Mouse (Mus musculus) heart, embryonic 10.5 days (tissue): ENCODE results near the gene Babam2. TPM values are rescaled to one million over a fixed set of nuclear protein-coding genes. Genes with fewer than 3 reads are reported as not detected.

ENCODE experiments used
- DNase-seq: peaks from one replicate; pipeline ENCODE4 v3.0.0-alpha.2; 2017; ENCODE audit warnings: low spot score
- H3K27ac ChIP-seq: fragments of 300-500 bp; sonication (generic); 2 replicates; pipeline ENCODE4 v1.5.1; 2016; ENCODE audit warnings: mild to moderate bottlenecking
- H3K27me3 ChIP-seq: fragments of 300-500 bp; sonication (generic); 2 replicates; pipeline ENCODE4 v1.6.1; 2016; ENCODE audit warnings: mild to moderate bottlenecking; ENCODE audit not compliant: poor library complexity, insufficient read depth, severe bottlenecking
- H3K36me3 ChIP-seq: fragments of 300-500 bp; sonication (generic); 2 replicates; pipeline ENCODE4 v1.6.1; 2016; ENCODE audit warnings: mild to moderate bottlenecking, moderate library complexity
- H3K4me1 ChIP-seq: fragments of 300-500 bp; sonication (generic); 2 replicates; pipeline ENCODE4 v1.6.1; 2016; ENCODE audit warnings: mild to moderate bottlenecking
- H3K4me3 ChIP-seq: fragments of 300-500 bp; sonication (generic); 2 replicates; pipeline ENCODE4 v1.5.1; 2016; ENCODE audit warnings: mild to moderate bottlenecking, moderate library complexity
- H3K9me3 ChIP-seq: fragments of 300-500 bp; sonication (generic); 2 replicates; pipeline ENCODE4 v1.6.1; 2016; ENCODE audit warnings: mild to moderate bottlenecking, moderate library complexity
- WGBS: fragments of 180-500 bp; shearing (Covaris S2); methylation state at CpG from one replicate; pipeline ENCODE4 v1.1.7; 2016; 5-methylcytosine and 5-hydroxymethylcytosine counted together
- polyA plus RNA-seq: library from polyadenylated mRNA; unstranded; fragments of >200 nt; fragmentation: Nextera tagmentation; extraction: Ambion mirVana; gene quantifications from 2 replicates; pipeline ENCODE4 v1.2.1, GENCODE M21; 2016

Babam2 gene
- polyA plus RNA-seq, 1 experiment from 2014 or later = 43.6 TPM

GRCm38 (mm10) chr5:31918566-31918965 lies 221.1 kb downstream of the Babam2 start:
- 81% methylated on average over 4 of the region's 4 CpGs for WGBS
- no peak overlapping the region for H3K4me3 ChIP-seq
- no peak for DNase-seq
- no peaks in the 10 kb centered on the region for H3K9me3 ChIP-seq
- H3K4me1 ChIP-seq = no peaks in the 10 kb centered on the region
- no peaks in the 10 kb centered on the region for H3K27me3 ChIP-seq
- H3K27ac ChIP-seq = no peak overlapping the region
- no peaks in the 10 kb centered on the region for H3K36me3 ChIP-seq

- H3K36me3 ChIP-seq = no peaks in the 10 kb centered on the region
- no peak for DNase-seq
- no peaks in the 10 kb centered on the region for H3K4me1 ChIP-seq
- H3K9me3 ChIP-seq = no peaks in the 10 kb centered on the region
- no peak overlapping the region for H3K4me3 ChIP-seq
- H3K27ac ChIP-seq = no peak overlapping the region
- H3K27me3 ChIP-seq = no peaks in the 10 kb centered on the region
These were observed 222.6 kb downstream of the Babam2 start for GRCm38 (mm10) chr5:31920129-31920528.

- DNase-seq = no peak
- H3K27me3 ChIP-seq = no peaks in the 10 kb centered on the region
- H3K9me3 ChIP-seq = no peaks in the 10 kb centered on the region
- no peak overlapping the region for H3K4me3 ChIP-seq
- no peaks in the 10 kb centered on the region for H3K4me1 ChIP-seq
- H3K27ac ChIP-seq = 0 out of 2 replicates have a peak overlapping the region, but pooled peaks have one; percentile 56
- WGBS = 63% methylated on average over 1 of the region's 1 CpGs
- no peaks in the 10 kb centered on the region for H3K36me3 ChIP-seq
These were observed 223.4 kb downstream of the Babam2 start for GRCm38 (mm10) chr5:31920890-31921289.

GRCm38 (mm10) chr5:31924075-31924474 lies 226.6 kb downstream of the Babam2 start:
- no peak for DNase-seq

GRCm38 (mm10) chr5:31926551-31926950 lies 229.1 kb downstream of the Babam2 start:
- no peaks in the 10 kb centered on the region for H3K36me3 ChIP-seq
- H3K27me3 ChIP-seq = no peaks in the 10 kb centered on the region
- H3K4me3 ChIP-seq = no peak overlapping the region
- no peak for DNase-seq
- peaks cover 13% of the 10 kb centered on the region; the same call in 1 of the 2 replicates for H3K4me1 ChIP-seq
- no peak overlapping the region for H3K27ac ChIP-seq
- H3K9me3 ChIP-seq = no peaks in the 10 kb centered on the region
- WGBS = 83% methylated on average over 1 of the region's 1 CpGs

More at GRCm38 (mm10) chr5:31924075-31924474, 226.6 kb downstream of the Babam2 start:
- H3K9me3 ChIP-seq = no peaks in the 10 kb centered on the region
- H3K4me1 ChIP-seq = no peaks in the 10 kb centered on the region
- H3K27ac ChIP-seq = no peak overlapping the region
- no peaks in the 10 kb centered on the region for H3K36me3 ChIP-seq
- no peak overlapping the region for H3K4me3 ChIP-seq
- H3K27me3 ChIP-seq = no peaks in the 10 kb centered on the region

GRCm38 (mm10) chr5:31929007-31929406 lies 231.5 kb downstream of the Babam2 start:
- no peak overlapping the region for H3K4me3 ChIP-seq
- H3K27ac ChIP-seq = no peak overlapping the region
- H3K9me3 ChIP-seq = no peaks in the 10 kb centered on the region
- H3K27me3 ChIP-seq = no peaks in the 10 kb centered on the region
- 79% methylated on average over 7 of the region's 7 CpGs for WGBS
- no peak for DNase-seq
- peaks cover 27% of the 10 kb centered on the region; the same call in 1 of the 2 replicates for H3K4me1 ChIP-seq
- no peaks in the 10 kb centered on the region for H3K36me3 ChIP-seq

- 66% methylated on average over 8 of the region's 8 CpGs for WGBS
- peak overlapping the region; percentile 49; the same call in 1 of the 2 replicates for H3K27ac ChIP-seq
- H3K36me3 ChIP-seq = no peaks in the 10 kb centered on the region
- H3K27me3 ChIP-seq = no peaks in the 10 kb centered on the region
- peak; percentile 70 for DNase-seq
- no peaks in the 10 kb centered on the region for H3K9me3 ChIP-seq
- no peak overlapping the region for H3K4me3 ChIP-seq
- peaks cover 32% of the 10 kb centered on the region; the same call in 1 of the 2 replicates for H3K4me1 ChIP-seq
These were observed 233.7 kb downstream of the Babam2 start for GRCm38 (mm10) chr5:31931127-31931625.

GRCm38 (mm10) chr5:31931637-31932036 lies 234.2 kb downstream of the Babam2 start:
- WGBS = 92% methylated on average over 1 of the region's 1 CpGs
- no peaks in the 10 kb centered on the region for H3K27me3 ChIP-seq
- H3K9me3 ChIP-seq = no peaks in the 10 kb centered on the region
- DNase-seq = no peak
- H3K36me3 ChIP-seq = no peaks in the 10 kb centered on the region
- peaks cover 32% of the 10 kb centered on the region; the same call in 1 of the 2 replicates for H3K4me1 ChIP-seq
- peak overlapping the region; percentile 49; the same call in 1 of the 2 replicates for H3K27ac ChIP-seq
- no peak overlapping the region for H3K4me3 ChIP-seq

GRCm38 (mm10) chr5:31933296-31933695 lies 235.8 kb downstream of the Babam2 start:
- peaks cover 32% of the 10 kb centered on the region; the same call in 1 of the 2 replicates for H3K4me1 ChIP-seq
- H3K27ac ChIP-seq = no peak overlapping the region
- no peaks in the 10 kb centered on the region for H3K27me3 ChIP-seq
- no peaks in the 10 kb centered on the region for H3K36me3 ChIP-seq
- WGBS = 44% methylated on average over 6 of the region's 6 CpGs
- H3K9me3 ChIP-seq = no peaks in the 10 kb centered on the region
- DNase-seq = no peak
- H3K4me3 ChIP-seq = no peak overlapping the region

- H3K27ac ChIP-seq = no peak overlapping the region
- H3K36me3 ChIP-seq = no peaks in the 10 kb centered on the region
- no peak overlapping the region for H3K4me3 ChIP-seq
- peaks cover 32% of the 10 kb centered on the region; the same call in 1 of the 2 replicates for H3K4me1 ChIP-seq
- H3K9me3 ChIP-seq = no peaks in the 10 kb centered on the region
- 69% methylated on average over 3 of the region's 3 CpGs for WGBS
- no peak for DNase-seq
- no peaks in the 10 kb centered on the region for H3K27me3 ChIP-seq
These were observed 236.9 kb downstream of the Babam2 start for GRCm38 (mm10) chr5:31934397-31934796.

GRCm38 (mm10) chr5:31935936-31936335 lies 238.5 kb downstream of the Babam2 start:
- Histone ChIP-seq H3K27ac (no peak overlapping the region), H3K36me3 (no peaks in the 10 kb centered on the region), H3K27me3 (no peaks in the 10 kb centered on the region), H3K4me1 (peaks cover 25% of the 10 kb centered on the region; the same call in 1 of the 2 replicates), H3K4me3 (no peak overlapping the region), H3K9me3 (no peaks in the 10 kb centered on the region)
- 84% methylated on average over 3 of the region's 3 CpGs for WGBS
- no peak for DNase-seq

GRCm38 (mm10) chr5:31936523-31936922 lies 239.0 kb downstream of the Babam2 start:
- no peak for DNase-seq
- WGBS = 66% methylated on average over 3 of the region's 3 CpGs
- H3K27ac ChIP-seq = no peak overlapping the region
- no peaks in the 10 kb centered on the region for H3K36me3 ChIP-seq
- no peaks in the 10 kb centered on the region for H3K9me3 ChIP-seq
- H3K4me3 ChIP-seq = no peak overlapping the region
- no peaks in the 10 kb centered on the region for H3K27me3 ChIP-seq
- H3K4me1 ChIP-seq = peaks cover 20% of the 10 kb centered on the region; the same call in 1 of the 2 replicates

- no peaks in the 10 kb centered on the region for H3K4me1 ChIP-seq
- H3K9me3 ChIP-seq = no peaks in the 10 kb centered on the region
- H3K36me3 ChIP-seq = no peaks in the 10 kb centered on the region
- H3K27me3 ChIP-seq = no peaks in the 10 kb centered on the region
- DNase-seq = no peak
- H3K4me3 ChIP-seq = no peak overlapping the region
- no peak overlapping the region for H3K27ac ChIP-seq
- 90% methylated on average over 8 of the region's 8 CpGs for WGBS
These were observed 243.4 kb downstream of the Babam2 start for GRCm38 (mm10) chr5:31940876-31941275.

GRCm38 (mm10) chr5:31947185-31947584 lies 249.7 kb downstream of the Babam2 start:
- Histone ChIP-seq H3K4me3 (no peak overlapping the region), H3K36me3 (no peaks in the 10 kb centered on the region), H3K27me3 (no peaks in the 10 kb centered on the region), H3K27ac (no peak overlapping the region), H3K4me1 (0 out of 2 replicates have a peak, but pooled peaks cover 3% of the 10 kb centered on the region), H3K9me3 (no peaks in the 10 kb centered on the region)
- no peak for DNase-seq
- 79% methylated on average over 4 of the region's 4 CpGs for WGBS
